Mouse (Mus musculus): ENCODE measurements around the gene Tnrc18. TPM values are rescaled to one million over a fixed set of nuclear protein-coding genes. Genes with fewer than 3 reads are reported as not detected.

The Tnrc18 gene
- not detected in 2 replicates for polyA plus RNA-seq (2012; ENCODE audit: insufficient read depth, insufficient read length, low replicate concordance, missing spikeins)

- Histone ChIP-seq H3K4me3 (ENCODE audit: insufficient read depth, low read depth, low read length) (peak within 1 kb of the TSS; percentile 96), H3K4me1 (ENCODE audit: control insufficient read depth, insufficient read depth, low read length) (peaks cover 15% of the 10 kb centered on the region), H3K27ac (ENCODE audit: insufficient read depth, low read depth, low read length) (peak within 1 kb of the TSS; percentile 100)
- TF ChIP-seq CTCF (IDR thresholded peaks at IDR 0.05; ENCODE audit: insufficient read depth, low read depth, low read length) (no peak), POLR2A (IDR thresholded peaks at IDR 0.05; ENCODE audit: insufficient read depth, low read depth, low read length) (peak; percentile 55)
- WGBS: under 1% methylated on average over 55 of the region's 56 CpGs
These were observed at the start of gene Tnrc18 for GRCm38 (mm10) chr5:142817524-142818434. TSS of gene Tnrc18 (minus strand) at chr5:142817662.

DNA sequence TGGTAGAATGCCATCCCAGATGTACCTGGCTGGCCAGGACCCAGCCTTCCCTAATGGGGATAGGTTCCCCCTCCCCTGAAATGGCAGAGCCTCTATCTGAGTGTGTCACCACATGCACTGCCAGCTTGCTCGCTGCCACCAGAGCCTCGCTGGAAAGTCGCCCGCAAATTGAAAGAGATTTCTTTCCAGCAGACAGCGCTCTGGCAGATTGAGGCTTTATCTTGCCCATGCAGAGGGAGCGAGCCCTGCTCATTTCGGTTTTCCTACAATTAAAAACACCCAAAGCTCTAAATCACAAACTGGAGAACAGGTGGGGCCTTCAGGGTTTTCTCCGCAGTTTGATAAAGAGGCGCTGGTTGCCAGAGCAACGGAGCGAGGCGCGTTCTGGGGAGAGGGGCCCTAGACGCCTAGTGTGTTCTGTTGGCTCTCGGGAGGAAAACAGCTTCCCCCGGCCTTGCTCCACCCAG is 40.3 kb upstream of the Tnrc18 start:
- Histone ChIP-seq H3K4me3 (ENCODE audit: insufficient read depth, low read depth, low read length) (peak overlapping the region; percentile 18), H3K4me1 (ENCODE audit: control insufficient read depth, insufficient read depth, low read length) (peaks cover 8% of the 10 kb centered on the region), H3K27ac (ENCODE audit: insufficient read depth, low read depth, low read length) (peak overlapping the region; percentile 6; the same call in 1 of the 2 replicates)
- no peak for TF ChIP-seq CTCF (IDR thresholded peaks at IDR 0.05; ENCODE audit: insufficient read depth, low read depth, low read length)
- WGBS: 16% methylated on average over 16 of the region's 16 CpGs

GRCm38 (mm10) chr5:142856408-142856807 is 38.9 kb upstream of the Tnrc18 start:
- WGBS: 86% methylated on average over 4 of the region's 4 CpGs
- TF ChIP-seq POLR2A (IDR thresholded peaks at IDR 0.05; ENCODE audit: insufficient read depth, low read depth, low read length) (no peak), CTCF (IDR thresholded peaks at IDR 0.05; ENCODE audit: insufficient read depth, low read depth, low read length) (no peak)
- peaks cover 8% of the 10 kb centered on the region for H3K4me1 ChIP-seq (ENCODE audit: control insufficient read depth, insufficient read depth, low read length)
- H3K4me3 ChIP-seq (ENCODE audit: insufficient read depth, low read depth, low read length): no peak overlapping the region
- H3K27ac ChIP-seq (ENCODE audit: insufficient read depth, low read depth, low read length): no peak overlapping the region

GRCm38 (mm10) chr5:142854877-142855276 is 37.4 kb upstream of the Tnrc18 start:
- 72% methylated on average over 10 of the region's 10 CpGs for WGBS
- TF ChIP-seq CTCF (IDR thresholded peaks at IDR 0.05; ENCODE audit: insufficient read depth, low read depth, low read length) (0 out of 2 replicates have a peak, but pooled peaks have one; percentile 16), POLR2A (IDR thresholded peaks at IDR 0.05; ENCODE audit: insufficient read depth, low read depth, low read length) (no peak)
- no peak overlapping the region for H3K4me3 ChIP-seq (ENCODE audit: insufficient read depth, low read depth, low read length)
- no peak overlapping the region for H3K27ac ChIP-seq (ENCODE audit: insufficient read depth, low read depth, low read length)
- peaks cover 8% of the 10 kb centered on the region for H3K4me1 ChIP-seq (ENCODE audit: control insufficient read depth, insufficient read depth, low read length)

GRCm38 (mm10) chr5:142853585-142853984 is 36.1 kb upstream of the Tnrc18 start:
- H3K4me1 ChIP-seq (ENCODE audit: control insufficient read depth, insufficient read depth, low read length): peaks cover 8% of the 10 kb centered on the region
- no peak overlapping the region for H3K4me3 ChIP-seq (ENCODE audit: insufficient read depth, low read depth, low read length)
- H3K27ac ChIP-seq (ENCODE audit: insufficient read depth, low read depth, low read length): no peak overlapping the region
- TF ChIP-seq POLR2A (IDR thresholded peaks at IDR 0.05; ENCODE audit: insufficient read depth, low read depth, low read length) (no peak), CTCF (IDR thresholded peaks at IDR 0.05; ENCODE audit: insufficient read depth, low read depth, low read length) (no peak)
- 82% methylated on average over 6 of the region's 6 CpGs for WGBS

- H3K4me3 ChIP-seq (ENCODE audit: insufficient read depth, low read depth, low read length): no peak overlapping the region
- TF ChIP-seq CTCF (IDR thresholded peaks at IDR 0.05; ENCODE audit: insufficient read depth, low read depth, low read length) (no peak), POLR2A (IDR thresholded peaks at IDR 0.05; ENCODE audit: insufficient read depth, low read depth, low read length) (no peak)
- no peak overlapping the region for H3K27ac ChIP-seq (ENCODE audit: insufficient read depth, low read depth, low read length)
- H3K4me1 ChIP-seq (ENCODE audit: control insufficient read depth, insufficient read depth, low read length): no peaks in the 10 kb centered on the region
- WGBS: 75% methylated on average over 5 of the region's 5 CpGs
These were observed 34.2 kb upstream of the Tnrc18 start for GRCm38 (mm10) chr5:142851681-142852049.

- WGBS: 89% methylated on average over 7 of the region's 7 CpGs
These were observed 33.6 kb upstream of the Tnrc18 start for GRCm38 (mm10) chr5:142850916-142851680.

DNA sequence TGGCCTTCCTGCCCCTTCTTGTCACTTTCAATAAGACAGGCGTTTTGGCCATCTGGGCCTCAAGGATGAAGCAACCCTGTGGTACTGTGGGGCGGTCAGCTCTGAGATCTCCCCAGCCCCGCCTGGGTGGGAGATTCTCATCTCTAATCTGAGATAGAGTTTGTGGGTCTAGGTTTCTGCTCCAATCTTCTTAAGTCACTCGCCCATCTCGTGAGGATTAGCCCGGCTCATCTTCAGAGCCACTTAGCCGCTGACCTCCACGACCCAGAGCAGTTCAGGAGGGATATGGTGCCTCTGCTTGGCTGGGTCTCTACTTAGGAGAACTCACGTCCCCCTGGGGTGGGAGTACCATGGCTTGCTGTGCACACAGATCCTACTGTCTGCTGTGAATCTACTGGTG is 33.0 kb upstream of the Tnrc18 start:
- no peak overlapping the region for H3K4me3 ChIP-seq (ENCODE audit: insufficient read depth, low read depth, low read length)
- no peak overlapping the region for H3K27ac ChIP-seq (ENCODE audit: insufficient read depth, low read depth, low read length)
- TF ChIP-seq POLR2A (IDR thresholded peaks at IDR 0.05; ENCODE audit: insufficient read depth, low read depth, low read length) (no peak), CTCF (IDR thresholded peaks at IDR 0.05; ENCODE audit: insufficient read depth, low read depth, low read length) (no peak)
- H3K4me1 ChIP-seq (ENCODE audit: control insufficient read depth, insufficient read depth, low read length): no peaks in the 10 kb centered on the region
- 93% methylated on average over 9 of the region's 9 CpGs for WGBS

More at GRCm38 (mm10) chr5:142850916-142851680, 33.6 kb upstream of the Tnrc18 start:
- H3K4me3 ChIP-seq (ENCODE audit: insufficient read depth, low read depth, low read length): no peak overlapping the region
- H3K4me1 ChIP-seq (ENCODE audit: control insufficient read depth, insufficient read depth, low read length): no peaks in the 10 kb centered on the region
- no peak overlapping the region for H3K27ac ChIP-seq (ENCODE audit: insufficient read depth, low read depth, low read length)
- TF ChIP-seq CTCF (IDR thresholded peaks at IDR 0.05; ENCODE audit: insufficient read depth, low read depth, low read length) (no peak), POLR2A (IDR thresholded peaks at IDR 0.05; ENCODE audit: insufficient read depth, low read depth, low read length) (no peak)
